Mouse (Mus musculus) gastrocnemius, postnatal 14 days (tissue): ENCODE measurements at regions not wholly inside any gene's neighbourhood (a gene's known extent, or its start where the extent isn't known, plus 50 kb on each side); places are given as distances from the start of the nearest gene placed in this dataset.
A peak's percentile ranks its signal among the peaks of the same experiment; 100 is the strongest.

Source experiments
- DNase-seq: peaks from one replicate; pipeline ENCODE4 v3.0.0; 2021; ENCODE audit warnings: mixed read lengths
- intact Hi-C: fragments of 180-260 bp; cut with DNase I; formaldehyde crosslinking; loops from one replicate; pipeline ENCODE4 v1.15.1; 2025; ENCODE audit warnings: low total_unique reads

DNA sequence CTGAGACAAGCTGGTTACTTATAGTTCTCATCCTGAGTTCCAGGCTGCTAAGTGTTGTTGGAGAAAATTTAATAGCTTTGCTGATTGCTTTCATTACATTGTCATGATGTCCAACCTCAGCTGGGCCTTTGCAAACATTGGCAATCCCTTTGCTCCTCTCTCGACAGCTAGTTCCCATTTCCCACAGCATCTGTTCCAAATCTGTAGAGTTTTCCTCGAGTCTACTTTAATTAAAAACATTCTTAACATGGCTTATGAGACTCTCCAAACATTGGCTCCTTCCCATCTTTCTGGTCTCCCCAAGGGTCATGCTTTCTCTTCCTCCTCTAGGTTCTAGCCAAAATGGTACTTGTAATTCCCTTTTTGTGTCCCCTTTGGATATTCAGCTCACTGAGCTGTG is 672.6 kb upstream of the Gm8797 start:
- intact Hi-C loops, result no loop called here
- DNase-seq, result no peak

- intact Hi-C loops, result no loop called here
- no peak for DNase-seq
Measured at GRCm38 (mm10) chr3:5086721-5087120, 663.9 kb upstream of the Gm8797 start.

GRCm38 (mm10) chr3:5088867-5089266 is 661.7 kb upstream of the Gm8797 start:
- DNase-seq, result no peak
- intact Hi-C loops, result no loop called here

GRCm38 (mm10) chr3:5089393-5090010 is 661.1 kb upstream of the Gm8797 start:
- no peak for DNase-seq
- intact Hi-C loops, result no loop called here

- DNase-seq, result peak; percentile 14
- intact Hi-C loops, result no loop called here
Measured at GRCm38 (mm10) chr3:5090108-5090869, 660.3 kb upstream of the Gm8797 start.

GRCm38 (mm10) chr3:5090987-5091386 is 659.6 kb upstream of the Gm8797 start:
- no peak for DNase-seq
- intact Hi-C loops, result no loop called here
